Mouse (Mus musculus): Measurements from ENCODE around the gene Dcaf7.

The Dcaf7 gene

GRCm38 (mm10) chr11:106036548-106037417 lies at the start of gene Dcaf7:
Gene Dcaf7 (plus strand): TSS chr11:106036872.
- peak; percentile 99 for DNase-seq

- DNase-seq = no peak
These were observed 49.2 kb upstream of the Dcaf7 start for GRCm38 (mm10) chr11:105987446-105987845.

- no peak for DNase-seq
These were observed 47.2 kb upstream of the Dcaf7 start for GRCm38 (mm10) chr11:105989446-105989845.

GRCm38 (mm10) chr11:105990231-105990630 lies 46.4 kb upstream of the Dcaf7 start:
- no peak for DNase-seq

- DNase-seq = no peak
These were observed 42.3 kb upstream of the Dcaf7 start, which contains the start of gene Ace3 for GRCm38 (mm10) chr11:105994375-105994774. Gene Ace3 (plus strand): TSS chr11:105994675.

GRCm38 (mm10) chr11:106000062-106000461 lies 36.6 kb upstream of the Dcaf7 start:
- no peak for DNase-seq

- DNase-seq = peak; percentile 61
These were observed 35.0 kb upstream of the Dcaf7 start for GRCm38 (mm10) chr11:106001718-106002117.

- DNase-seq = no peak
These were observed 32.1 kb upstream of the Dcaf7 start for GRCm38 (mm10) chr11:106004576-106004975.

- no peak for DNase-seq
These were observed 30.7 kb upstream of the Dcaf7 start for GRCm38 (mm10) chr11:106005970-106006369.

GRCm38 (mm10) chr11:106007821-106008220 lies 28.9 kb upstream of the Dcaf7 start, which contains the start of gene Kcnh6:
Gene Kcnh6 (plus strand): TSS chr11:106008124.
- no peak for DNase-seq

- DNase-seq = no peak
These were observed 24.0 kb upstream of the Dcaf7 start for GRCm38 (mm10) chr11:106012711-106013110.

- DNase-seq = peak; percentile 33
These were observed 23.0 kb upstream of the Dcaf7 start for GRCm38 (mm10) chr11:106013556-106014225.

- DNase-seq = no peak
These were observed 20.2 kb upstream of the Dcaf7 start for GRCm38 (mm10) chr11:106016440-106016839.

GRCm38 (mm10) chr11:106020051-106020763 lies 16.5 kb upstream of the Dcaf7 start:
- no peak for DNase-seq

GRCm38 (mm10) chr11:106025774-106026173 lies 10.9 kb upstream of the Dcaf7 start:
- no peak for DNase-seq

- DNase-seq = peak; percentile 75
These were observed 10.1 kb upstream of the Dcaf7 start for GRCm38 (mm10) chr11:106026465-106027151.

- no peak for DNase-seq
These were observed 9.1 kb upstream of the Dcaf7 start for GRCm38 (mm10) chr11:106027607-106028006.

GRCm38 (mm10) chr11:106032074-106032473 lies 4.6 kb upstream of the Dcaf7 start:
- peak; percentile 42 for DNase-seq

GRCm38 (mm10) chr11:106033491-106033919 lies 3.2 kb upstream of the Dcaf7 start:
- DNase-seq = peak; percentile 63

GRCm38 (mm10) chr11:106034986-106035385 lies 1.7 kb upstream of the Dcaf7 start:
- no peak for DNase-seq

GRCm38 (mm10) chr11:106037418-106037751 lies 713 bp downstream of the Dcaf7 start:
- DNase-seq = peak; percentile 67

- DNase-seq = no peak
These were observed 7.7 kb downstream of the Dcaf7 start for GRCm38 (mm10) chr11:106044349-106044748.

GRCm38 (mm10) chr11:106045256-106045655 lies 8.6 kb downstream of the Dcaf7 start:
- DNase-seq = no peak

All from cerebellum, adult 9-10 months (tissue).